Mouse (Mus musculus) ES-E14 (cell line): ENCODE data around the gene Itsn2.

ENCODE experiments used
- CHD2 ChIP-seq: IDR thresholded peaks from 2 replicates; pipeline ENCODE4 v1.6.1; 2014; ENCODE audit warnings: mild to moderate bottlenecking, low read depth, low read length, inconsistent platforms
- MAFK ChIP-seq: IDR thresholded peaks from 2 replicates; pipeline ENCODE4 v1.6.1; 2014; ENCODE audit warnings: mild to moderate bottlenecking, low read depth, low read length, inconsistent platforms; ENCODE audit not compliant: insufficient read depth
- ZC3H11A ChIP-seq: IDR thresholded peaks from 2 replicates; pipeline ENCODE4 v1.6.1; 2012; ENCODE audit warnings: low read depth, mild to moderate bottlenecking, inconsistent platforms, low read length, borderline replicate concordance
- ZNF384 ChIP-seq: IDR thresholded peaks from 2 replicates; pipeline ENCODE4 v1.6.1; 2012; ENCODE audit warnings: low read depth, low read length, inconsistent platforms

DNA sequence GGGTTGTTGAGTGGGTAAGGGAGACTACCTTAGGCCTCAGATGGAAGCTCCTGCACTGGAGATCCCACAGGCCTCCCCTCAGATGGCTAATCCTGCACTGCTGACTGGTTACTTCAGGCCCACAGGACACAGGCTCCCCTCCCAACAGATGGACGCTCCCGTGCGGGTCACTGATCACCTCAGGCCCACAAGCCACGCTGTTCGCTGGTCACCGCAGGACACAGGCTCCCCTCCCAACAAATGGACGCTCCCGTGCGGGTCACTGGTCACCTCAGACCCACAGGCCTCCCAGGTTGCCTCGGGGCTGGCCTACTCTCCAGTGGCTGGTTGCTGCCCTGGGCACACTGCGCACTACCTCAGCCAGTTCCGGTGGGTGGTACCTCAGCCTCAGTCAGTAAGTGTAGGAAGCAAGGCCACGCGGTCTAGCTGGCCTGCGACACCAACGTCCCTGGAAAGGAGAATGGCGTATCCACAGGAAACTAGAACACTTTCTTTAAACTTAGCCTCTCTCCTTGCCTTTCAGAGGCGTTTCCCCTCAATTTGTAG, 145.7 kb downstream of the Itsn2 start, which contains the start of gene Fam228a:
- no peak for TF ChIP-seq ZC3H11A
- no peak for TF ChIP-seq ZNF384
- no peak for TF ChIP-seq MAFK
- TF ChIP-seq CHD2: no peak
